8 mouse cellular contexts compared by ENCODE assay signal in genomic region chrX:136740791-136741650, GRCm38 (mm10). TPM values are rescaled to one million over a fixed set of nuclear protein-coding genes. Genes with fewer than 3 reads are reported as not detected.
DNase-seq lines count a peak whose midpoint lies in the region; ATAC-seq lines count a peak whose summit lies in the region.

No protein-coding gene starts in this region.

- peak overlapping the region; percentile 87 for H3K27ac ChIP-seq in hindbrain, embryonic 16.5 days (ENCODE audit: low read depth, low read length)
- peak overlapping the region; percentile 84 for H3K27ac ChIP-seq in macrophage

- peaks cover 7% of the 10 kb centered on the region for H3K4me1 ChIP-seq in hindbrain, embryonic 16.5 days (ENCODE audit: control insufficient read depth, insufficient read depth, low read depth, low read length)

- WGBS in hindbrain, embryonic 16.5 days = 17% methylated on average over 39 of the region's 39 CpGs
- 34% methylated on average over 27 of the region's 39 CpGs for WGBS in macrophage (ENCODE audit: missing documents)

- H3K4me2 ChIP-seq in hindbrain, embryonic 16.5 days (ENCODE audit: low read length) = peak overlapping the region; percentile 33; the same call in 1 of the 2 replicates

- H3K36me3 ChIP-seq in hindbrain, embryonic 16.5 days (ENCODE audit: control insufficient read depth, insufficient read depth, low read length) = no peaks in the 10 kb centered on the region
- no peaks in the 10 kb centered on the region for H3K36me3 ChIP-seq in macrophage (ENCODE audit: inconsistent target)

- no peaks in the 10 kb centered on the region for H3K27me3 ChIP-seq in hindbrain, embryonic 16.5 days (replicated peaks; ENCODE audit: control insufficient read depth, insufficient read depth, low read length)

- peak; percentile 98 for ATAC-seq in hindbrain, embryonic 16.5 days

- no peaks in the 10 kb centered on the region for H3K9me3 ChIP-seq in hindbrain, embryonic 16.5 days (ENCODE audit: control insufficient read depth, low read length)

- DNase-seq in ZHBTc4 (ENCODE audit: low read depth, low spot score) = peak; percentile 97
- peak; percentile 88 to 92 for DNase-seq in cerebellum, postnatal 25 days
- peak; percentile 93 for DNase-seq in gastrocnemius, adult 18-20 months (ENCODE audit: low spot score)
- peak; percentile 83 to 91 for DNase-seq in left cerebral cortex, adult 18-20 months (ENCODE audit: low spot score in 2 of 2)
- DNase-seq in right cerebral cortex, postnatal 10 days (ENCODE audit: low spot score in 2 of 2) = peak; percentile 95 to 98
- DNase-seq in yolk sac, embryonic 10.5 days (ENCODE audit: low spot score) = peak; percentile 90

- H3K79me2 ChIP-seq in macrophage (ENCODE audit: inconsistent target) = peaks cover 46% of the 10 kb centered on the region

- H3K9ac ChIP-seq in hindbrain, embryonic 16.5 days (ENCODE audit: low read depth, low read length) = peak overlapping the region; percentile 71

- H3K4me3 ChIP-seq in hindbrain, embryonic 16.5 days (ENCODE audit: low read length) = peak overlapping the region; percentile 53
- H3K4me3 ChIP-seq in macrophage (ENCODE audit: inconsistent target) = peak overlapping the region; percentile 57

RNA-seq across cellular contexts. Expression of gene Morf4l2, which starts 2.5 kb away (rescaled TPM):
- total RNA-seq in gastrocnemius, adult 18-20 months (2021) = 100 to 1,000 TPM; 140 to 171 TPM
- polyA plus RNA-seq in hindbrain, embryonic 16.5 days (2015; fragmentation: Nextera tagmentation; extraction: Ambion mirVana) = 541 and 552 TPM in 2 replicates
- 100 to 1,000 TPM; 320 to 331 TPM for total RNA-seq in left cerebral cortex, adult 18-20 months (2021)
- total RNA-seq in macrophage (2018; cell fraction: chromatin; rRNA removed) = 100 to 1,000 TPM; 169 to 473 (median 283) TPM
- 100 to 1,000 TPM; 168 to 303 (median 214) TPM for total RNA-seq in macrophage (2018; cell fraction: cytosol; rRNA removed)
- total RNA-seq in macrophage (2018; cell fraction: nucleus; rRNA removed) = 100 to 1,000 TPM; 245 to 429 (median 362) TPM
- 146 to 528 TPM (median 198 TPM) in 3 replicates for polyA plus RNA-seq in macrophage (2018)

RNA-seq across cellular contexts. Expression of gene Tceal1, which starts 33.2 kb away (rescaled TPM):
- total RNA-seq in gastrocnemius, adult 18-20 months (2021) = 1 to 10 TPM; 2.5 to 3.3 TPM
- 23.2 and 27.7 TPM in 2 replicates for polyA plus RNA-seq in hindbrain, embryonic 16.5 days (2015; fragmentation: Nextera tagmentation; extraction: Ambion mirVana)
- total RNA-seq in left cerebral cortex, adult 18-20 months (2021) = 10 to 100 TPM; 15.1 to 16.0 TPM
- total RNA-seq in macrophage (2018; cell fraction: chromatin; rRNA removed) = under 1 TPM in 4 of 26 experiments, not detected in 22; 0.21 to 0.53 (median 0.40) TPM
- 1 to 10 TPM in 9 of 26 experiments, under 1 TPM in 17; 0.18 to 1.4 (median 0.61) TPM for total RNA-seq in macrophage (2018; cell fraction: cytosol; rRNA removed)
- total RNA-seq in macrophage (2018; cell fraction: nucleus; rRNA removed) = under 1 TPM in 12 of 26 experiments, not detected in 14; 0.20 to 0.69 (median 0.32) TPM
- polyA plus RNA-seq in macrophage (2018) = 1.1 to 1.3 TPM (median 1.2 TPM) in 3 replicates

RNA-seq across cellular contexts. Expression of gene Glra4, which starts 38.9 kb away (rescaled TPM):
- not detected for total RNA-seq in gastrocnemius, adult 18-20 months (2021)
- polyA plus RNA-seq in hindbrain, embryonic 16.5 days (2015; fragmentation: Nextera tagmentation; extraction: Ambion mirVana) = not detected in 2 replicates
- total RNA-seq in left cerebral cortex, adult 18-20 months (2021) = not detected
- total RNA-seq in macrophage (2018; cell fraction: chromatin; rRNA removed) = not detected
- not detected for total RNA-seq in macrophage (2018; cell fraction: cytosol; rRNA removed)
- total RNA-seq in macrophage (2018; cell fraction: nucleus; rRNA removed) = not detected
- polyA plus RNA-seq in macrophage (2018) = not detected in 3 replicates

Comparison
In these comparisons a context has a peak if more than half of its experiments do, and no peak if none do; other contexts are left out.
1. Peak in every context shown above with its lines: DNase-seq, ATAC-seq, H3K4me3 ChIP-seq and H3K27ac ChIP-seq.